Mouse (Mus musculus): ENCODE measurements around the gene E330017A01Rik.

GRCm38 (mm10) chr16:58656526-58656925 is 18.0 kb upstream of the E330017A01Rik start:
- TF ChIP-seq CTCF (conservative IDR thresholded peaks at IDR 0.05; ENCODE audit: low read length) = no peak
- no peak for TF ChIP-seq POU5F1 (IDR thresholded peaks at IDR 0.05; ENCODE audit: borderline replicate concordance, low read length)
